Mouse (Mus musculus): ENCODE data around the gene Srbd1. TPM values are rescaled to one million over a fixed set of nuclear protein-coding genes. Genes with fewer than 3 reads are reported as not detected.

Srbd1 gene
- polyA plus RNA-seq, 1 experiment from 2014 or later: 9.0 TPM

GRCm38 (mm10) chr17:86032113-86032714 is 112.8 kb downstream of the Srbd1 start:
- 72% methylated on average over 3 of the region's 3 CpGs for whole genome bisulfite sequencing (ENCODE audit: insufficient replicate concordance)
- Histone ChIP-seq H3K9ac (no peak overlapping the region), H3K4me3 (replicated peaks) (no peak overlapping the region), H3K27ac (no peak overlapping the region), H3K4me2 (no peak overlapping the region), H3K36me3 (no peaks in the 10 kb centered on the region), H3K27me3 (no peaks in the 10 kb centered on the region), H3K9me3 (replicated peaks) (no peaks in the 10 kb centered on the region), H3K4me1 (replicated peaks) (peaks cover 27% of the 10 kb centered on the region)
- ATAC-seq (ENCODE audit: low read depth) (no peak), DNase-seq (no peak)

GRCm38 (mm10) chr17:86030016-86030415 is 115.0 kb downstream of the Srbd1 start:
- DNase-seq (no peak), ATAC-seq (ENCODE audit: low read depth) (no peak)
- Histone ChIP-seq H3K36me3 (no peaks in the 10 kb centered on the region), H3K27me3 (no peaks in the 10 kb centered on the region), H3K27ac (no peak overlapping the region), H3K9ac (no peak overlapping the region), H3K9me3 (replicated peaks) (no peaks in the 10 kb centered on the region), H3K4me1 (replicated peaks) (peaks cover 43% of the 10 kb centered on the region), H3K4me3 (replicated peaks) (no peak overlapping the region), H3K4me2 (no peak overlapping the region)
- 70% methylated on average over 4 of the region's 4 CpGs for WGBS (ENCODE audit: insufficient replicate concordance)

- Histone ChIP-seq H3K4me1 (replicated peaks) (peaks cover 51% of the 10 kb centered on the region), H3K9me3 (replicated peaks) (no peaks in the 10 kb centered on the region), H3K27ac (no peak overlapping the region), H3K27me3 (no peaks in the 10 kb centered on the region), H3K4me2 (no peak overlapping the region), H3K36me3 (no peaks in the 10 kb centered on the region), H3K4me3 (replicated peaks) (no peak overlapping the region), H3K9ac (no peak overlapping the region)
- no peak for ATAC-seq (ENCODE audit: low read depth)
- no peak for DNase-seq
- WGBS (ENCODE audit: insufficient replicate concordance): 30% methylated on average over 1 of the region's 1 CpGs
Observed at GRCm38 (mm10) chr17:86029175-86029574, 115.8 kb downstream of the Srbd1 start.

- 24% methylated on average over 4 of the region's 4 CpGs for WGBS (ENCODE audit: insufficient replicate concordance)
- DNase-seq: peak; percentile 31
- ATAC-seq (ENCODE audit: low read depth): peak; percentile 93
- Histone ChIP-seq H3K4me1 (replicated peaks) (peaks cover 61% of the 10 kb centered on the region), H3K4me3 (replicated peaks) (no peak overlapping the region), H3K27me3 (no peaks in the 10 kb centered on the region), H3K4me2 (no peak overlapping the region), H3K9ac (no peak overlapping the region), H3K27ac (peak overlapping the region; percentile 45), H3K9me3 (replicated peaks) (no peaks in the 10 kb centered on the region), H3K36me3 (no peaks in the 10 kb centered on the region)
Observed at GRCm38 (mm10) chr17:86027577-86028199, 117.3 kb downstream of the Srbd1 start.

- ATAC-seq (ENCODE audit: low read depth): no peak
- no peak overlapping the region for H3K4me2 ChIP-seq
- no peaks in the 10 kb centered on the region for H3K9me3 ChIP-seq (replicated peaks)
- 0 out of 2 replicates have a peak overlapping the region, but pooled peaks have one; percentile 47 for H3K27ac ChIP-seq
- H3K4me1 ChIP-seq (replicated peaks): peaks cover 73% of the 10 kb centered on the region
- no peak overlapping the region for H3K4me3 ChIP-seq (replicated peaks)
- no peaks in the 10 kb centered on the region for H3K27me3 ChIP-seq
- H3K36me3 ChIP-seq: no peaks in the 10 kb centered on the region
- WGBS (ENCODE audit: insufficient replicate concordance): 34% methylated on average over 3 of the region's 3 CpGs
- no peak for DNase-seq
- H3K9ac ChIP-seq: no peak overlapping the region
Observed at GRCm38 (mm10) chr17:86024589-86024988, 120.4 kb downstream of the Srbd1 start.

GRCm38 (mm10) chr17:86022366-86022765 is 122.6 kb downstream of the Srbd1 start:
- H3K27me3 ChIP-seq: no peaks in the 10 kb centered on the region
- WGBS (ENCODE audit: insufficient replicate concordance): 40% methylated on average over 4 of the region's 4 CpGs
- H3K4me3 ChIP-seq (replicated peaks): no peak overlapping the region
- no peaks in the 10 kb centered on the region for H3K36me3 ChIP-seq
- no peaks in the 10 kb centered on the region for H3K9me3 ChIP-seq (replicated peaks)
- H3K4me1 ChIP-seq (replicated peaks): peaks cover 52% of the 10 kb centered on the region
- DNase-seq: no peak
- H3K27ac ChIP-seq: peak overlapping the region; percentile 87
- no peak overlapping the region for H3K4me2 ChIP-seq
- 0 out of 2 replicates have a peak overlapping the region, but pooled peaks have one; percentile 22 for H3K9ac ChIP-seq
- peak; percentile 35 for ATAC-seq (ENCODE audit: low read depth)

- 25% methylated on average over 1 of the region's 1 CpGs for WGBS (ENCODE audit: insufficient replicate concordance)
- Histone ChIP-seq H3K9ac (0 out of 2 replicates have a peak overlapping the region, but pooled peaks have one; percentile 22), H3K4me3 (replicated peaks) (no peak overlapping the region), H3K9me3 (replicated peaks) (no peaks in the 10 kb centered on the region), H3K27ac (peak overlapping the region; percentile 87), H3K4me1 (replicated peaks) (peaks cover 47% of the 10 kb centered on the region), H3K4me2 (no peak overlapping the region), H3K27me3 (no peaks in the 10 kb centered on the region), H3K36me3 (no peaks in the 10 kb centered on the region)
- peak; percentile 75 for ATAC-seq (ENCODE audit: low read depth)
- DNase-seq: no peak
Observed at GRCm38 (mm10) chr17:86021815-86022214, 123.2 kb downstream of the Srbd1 start.

GRCm38 (mm10) chr17:86021231-86021630 is 123.7 kb downstream of the Srbd1 start:
- H3K4me1 ChIP-seq (replicated peaks): peaks cover 41% of the 10 kb centered on the region
- no peaks in the 10 kb centered on the region for H3K27me3 ChIP-seq
- H3K27ac ChIP-seq: peak overlapping the region; percentile 68
- no peak overlapping the region for H3K9ac ChIP-seq
- no peaks in the 10 kb centered on the region for H3K9me3 ChIP-seq (replicated peaks)
- no peak overlapping the region for H3K4me3 ChIP-seq (replicated peaks)
- H3K4me2 ChIP-seq: no peak overlapping the region
- DNase-seq: no peak
- ATAC-seq (ENCODE audit: low read depth): no peak
- 37% methylated on average over 5 of the region's 5 CpGs for WGBS (ENCODE audit: insufficient replicate concordance)
- H3K36me3 ChIP-seq: no peaks in the 10 kb centered on the region

- peaks cover 33% of the 10 kb centered on the region for H3K4me1 ChIP-seq (replicated peaks)
- H3K4me3 ChIP-seq (replicated peaks): no peak overlapping the region
- no peaks in the 10 kb centered on the region for H3K27me3 ChIP-seq
- H3K9ac ChIP-seq: no peak overlapping the region
- H3K36me3 ChIP-seq: no peaks in the 10 kb centered on the region
- DNase-seq: no peak
- ATAC-seq (ENCODE audit: low read depth): no peak
- 81% methylated on average over 1 of the region's 1 CpGs for WGBS (ENCODE audit: insufficient replicate concordance)
- H3K27ac ChIP-seq: no peak overlapping the region
- H3K4me2 ChIP-seq: no peak overlapping the region
- no peaks in the 10 kb centered on the region for H3K9me3 ChIP-seq (replicated peaks)
Observed at GRCm38 (mm10) chr17:86019793-86020192, 125.2 kb downstream of the Srbd1 start.

GRCm38 (mm10) chr17:86014246-86014645 is 130.7 kb downstream of the Srbd1 start:
- peaks cover 14% of the 10 kb centered on the region for H3K4me1 ChIP-seq (replicated peaks)
- no peak overlapping the region for H3K4me3 ChIP-seq (replicated peaks)
- no peak overlapping the region for H3K4me2 ChIP-seq
- DNase-seq (no peak), ATAC-seq (ENCODE audit: low read depth) (no peak)
- H3K27me3 ChIP-seq: no peaks in the 10 kb centered on the region
- no peak overlapping the region for H3K9ac ChIP-seq
- no peaks in the 10 kb centered on the region for H3K36me3 ChIP-seq
- H3K27ac ChIP-seq: no peak overlapping the region
- H3K9me3 ChIP-seq (replicated peaks): no peaks in the 10 kb centered on the region
- 73% methylated on average over 4 of the region's 4 CpGs for WGBS (ENCODE audit: insufficient replicate concordance)

GRCm38 (mm10) chr17:86012576-86012975 is 132.4 kb downstream of the Srbd1 start:
- Histone ChIP-seq H3K9me3 (replicated peaks) (no peaks in the 10 kb centered on the region), H3K9ac (no peak overlapping the region), H3K4me3 (replicated peaks) (no peak overlapping the region), H3K4me1 (replicated peaks) (peaks cover 14% of the 10 kb centered on the region), H3K36me3 (no peaks in the 10 kb centered on the region), H3K4me2 (no peak overlapping the region), H3K27me3 (no peaks in the 10 kb centered on the region), H3K27ac (no peak overlapping the region)
- WGBS (ENCODE audit: insufficient replicate concordance): 75% methylated on average over 1 of the region's 1 CpGs
- DNase-seq (no peak), ATAC-seq (ENCODE audit: low read depth) (no peak)

- H3K9ac ChIP-seq: no peak overlapping the region
- no peaks in the 10 kb centered on the region for H3K9me3 ChIP-seq (replicated peaks)
- H3K4me3 ChIP-seq (replicated peaks): no peak overlapping the region
- peaks cover 14% of the 10 kb centered on the region for H3K4me1 ChIP-seq (replicated peaks)
- DNase-seq: no peak
- 48% methylated on average over 3 of the region's 3 CpGs for WGBS (ENCODE audit: insufficient replicate concordance)
- no peak overlapping the region for H3K4me2 ChIP-seq
- no peak overlapping the region for H3K27ac ChIP-seq
- no peaks in the 10 kb centered on the region for H3K36me3 ChIP-seq
- no peaks in the 10 kb centered on the region for H3K27me3 ChIP-seq
- peak; percentile 47; the same call in 1 of the 2 replicates for ATAC-seq (ENCODE audit: low read depth)
Observed at GRCm38 (mm10) chr17:86011849-86012248, 133.1 kb downstream of the Srbd1 start.

All from liver, embryonic 13.5 days (tissue).